Mouse (Mus musculus) bone marrow, adult 2 months (tissue): ENCODE data around the gene Sgms2. TPM values are rescaled to one million over a fixed set of nuclear protein-coding genes. Genes with fewer than 3 reads are reported as not detected.

ENCODE experiments used
- H3K27ac ChIP-seq: fragments of 200-500 bp; 2 replicates; pipeline ENCODE4 v1.5.1; 2012; ENCODE audit warnings: low read depth, mild to moderate bottlenecking, control low read depth, inconsistent platforms, low read length; ENCODE audit not compliant: control insufficient read depth, poor library complexity, insufficient read depth
- H3K4me1 ChIP-seq: fragments of 200-500 bp; 2 replicates; pipeline ENCODE4 v1.6.1; 2011; ENCODE audit warnings: low read length; ENCODE audit not compliant: control insufficient read depth, insufficient read depth
- H3K4me3 ChIP-seq: fragments of 200-500 bp; replicated peaks from 2 replicates; pipeline ENCODE3; 2011; ENCODE audit warnings: mild to moderate bottlenecking, low read depth, low read length, control low read depth; ENCODE audit not compliant: control insufficient read depth
- CTCF ChIP-seq: fragments of 200-500 bp; IDR thresholded peaks from 2 replicates; pipeline ENCODE4 v1.5.1; 2011; ENCODE audit warnings: low read length, control low read depth; ENCODE audit not compliant: control insufficient read depth, insufficient read depth
- POLR2A ChIP-seq: fragments of 200-500 bp; IDR thresholded peaks from 2 replicates; pipeline ENCODE4 v1.6.1; 2011; ENCODE audit warnings: low read depth, mild to moderate bottlenecking, control low read depth, low read length, borderline replicate concordance; ENCODE audit not compliant: control insufficient read depth
- WGBS: fragments of 180-500 bp; shearing (Covaris S2); methylation state at CpG from one replicate; pipeline ENCODE4 v1.1.7; 2018; 5-methylcytosine and 5-hydroxymethylcytosine counted together
- polyA plus RNA-seq: library from polyadenylated mRNA; stranded (reverse); fragments of >200 nt; gene quantifications from 2 replicates; pipeline ENCODE4 v1.2.4, GENCODE M21; 2011; ENCODE audit warnings: low replicate concordance; ENCODE audit not compliant: missing spikeins, insufficient read depth, insufficient read length

The Sgms2 gene
- 2.1 and 6.6 TPM in 2 replicates for polyA plus RNA-seq

DNA sequence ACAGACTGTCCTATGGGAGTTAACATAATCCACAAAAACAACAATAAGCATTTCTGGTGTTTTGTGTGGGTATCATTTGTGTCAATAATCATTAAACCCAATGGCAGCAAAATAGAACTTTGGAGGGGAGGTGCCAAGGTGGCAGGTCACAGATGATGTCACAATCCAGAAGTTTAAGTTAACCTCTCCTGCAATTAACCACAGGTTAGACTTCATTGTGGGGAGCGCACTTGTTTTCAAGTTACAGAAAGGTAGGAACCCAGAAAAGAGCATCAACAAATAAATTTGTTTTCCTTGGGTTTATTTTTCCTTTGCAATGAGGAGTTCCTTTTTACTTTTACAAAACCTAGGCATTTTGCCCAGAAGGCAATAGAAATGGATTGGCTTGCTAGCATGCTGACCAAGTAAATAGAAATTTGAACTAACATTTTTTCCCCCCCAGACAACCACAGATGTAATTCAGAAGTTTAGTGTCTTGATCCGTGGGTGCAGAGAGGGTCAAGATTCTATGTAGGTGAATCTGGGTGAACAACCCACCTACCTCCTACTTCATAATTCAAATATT lies at the start of gene Sgms2:
Gene Sgms2 (minus strand): TSS at position 51 of the 565 bp plus-strand sequence.
- Histone ChIP-seq H3K27ac (peak within 1 kb of the TSS; percentile 99), H3K4me3 (peak within 1 kb of the TSS; percentile 93), H3K4me1 (peaks cover 3% of the 10 kb centered on the region)
- WGBS: 64% methylated on average over 2 of the region's 2 CpGs
- TF ChIP-seq POLR2A (no peak), CTCF (no peak)

- no peaks in the 10 kb centered on the region; the same call in 1 of the 2 replicates for H3K4me1 ChIP-seq
- no peak overlapping the region for H3K27ac ChIP-seq
- no peak overlapping the region for H3K4me3 ChIP-seq
- no peak for TF ChIP-seq CTCF
- WGBS: 67% methylated on average over 3 of the region's 3 CpGs
Measured at GRCm38 (mm10) chr3:131525229-131525628, 34.0 kb upstream of the Sgms2 start.

- Histone ChIP-seq H3K4me3 (no peak overlapping the region), H3K27ac (no peak overlapping the region), H3K4me1 (no peaks in the 10 kb centered on the region; the same call in 1 of the 2 replicates)
- WGBS: 14% methylated on average over 11 of the region's 11 CpGs
- TF ChIP-seq CTCF (peak; percentile 49), POLR2A (no peak)
Measured at GRCm38 (mm10) chr3:131524779-131525178, 33.6 kb upstream of the Sgms2 start.

- Histone ChIP-seq H3K4me3 (no peak overlapping the region), H3K27ac (no peak overlapping the region), H3K4me1 (no peaks in the 10 kb centered on the region; the same call in 1 of the 2 replicates)
- TF ChIP-seq POLR2A (no peak), CTCF (no peak)
- 36% methylated on average over 5 of the region's 5 CpGs for WGBS
Measured at GRCm38 (mm10) chr3:131524210-131524609, 33.0 kb upstream of the Sgms2 start.

DNA sequence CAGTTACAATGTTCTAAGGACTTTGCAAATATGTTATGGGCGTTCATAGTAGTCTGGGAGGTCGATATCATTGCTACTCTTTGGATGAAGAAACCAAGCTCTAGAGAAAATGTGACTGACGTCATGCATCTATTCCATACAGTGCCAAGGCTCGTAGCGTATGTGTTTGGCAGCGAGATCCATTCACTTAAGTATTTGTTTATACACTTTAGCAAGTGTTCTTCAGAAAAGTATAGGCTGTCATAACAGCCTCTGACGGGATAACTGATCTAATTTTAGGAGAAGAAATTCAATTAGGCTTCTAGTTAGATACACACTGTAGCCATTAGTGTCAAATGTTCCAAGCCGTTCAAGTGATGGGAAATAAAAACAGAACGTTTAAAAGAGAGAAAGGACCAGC lies 32.5 kb upstream of the Sgms2 start:
- no peak overlapping the region for H3K27ac ChIP-seq
- no peaks in the 10 kb centered on the region; the same call in 1 of the 2 replicates for H3K4me1 ChIP-seq
- TF ChIP-seq POLR2A: no peak
- no peak for TF ChIP-seq CTCF
- WGBS: 80% methylated on average over 9 of the region's 9 CpGs
- no peak overlapping the region for H3K4me3 ChIP-seq

GRCm38 (mm10) chr3:131522243-131522642 lies 31.0 kb upstream of the Sgms2 start:
- no peak for TF ChIP-seq POLR2A
- TF ChIP-seq CTCF: no peak
- 24% methylated on average over 7 of the region's 7 CpGs for WGBS

DNA sequence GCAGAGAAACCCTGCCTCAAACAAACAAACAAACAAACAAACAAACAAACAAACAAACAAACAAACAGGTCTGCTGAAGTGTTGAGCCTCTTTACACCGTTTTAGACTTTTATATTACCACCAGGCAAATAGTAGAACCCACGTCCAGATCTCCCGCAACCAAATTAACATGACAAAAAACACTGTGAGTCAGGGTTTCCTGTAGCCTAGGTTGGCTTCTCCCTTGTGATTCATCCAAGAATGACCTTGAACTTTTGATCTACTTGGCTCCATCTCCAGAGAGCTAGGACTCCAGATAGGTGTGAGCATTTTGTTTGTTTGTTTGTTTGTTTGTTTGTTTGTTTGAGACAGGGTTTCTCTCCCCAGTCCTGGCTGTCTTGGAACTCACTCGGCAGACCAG lies 30.0 kb upstream of the Sgms2 start:
- Histone ChIP-seq H3K4me1 (no peaks in the 10 kb centered on the region; the same call in 1 of the 2 replicates), H3K27ac (no peak overlapping the region), H3K4me3 (no peak overlapping the region)
- TF ChIP-seq POLR2A (no peak), CTCF (no peak)
- WGBS: 56% methylated on average over 4 of the region's 4 CpGs

More at GRCm38 (mm10) chr3:131522243-131522642, 31.0 kb upstream of the Sgms2 start:
- H3K27ac ChIP-seq: no peak overlapping the region
- H3K4me1 ChIP-seq: no peaks in the 10 kb centered on the region; the same call in 1 of the 2 replicates
- H3K4me3 ChIP-seq: no peak overlapping the region

DNA sequence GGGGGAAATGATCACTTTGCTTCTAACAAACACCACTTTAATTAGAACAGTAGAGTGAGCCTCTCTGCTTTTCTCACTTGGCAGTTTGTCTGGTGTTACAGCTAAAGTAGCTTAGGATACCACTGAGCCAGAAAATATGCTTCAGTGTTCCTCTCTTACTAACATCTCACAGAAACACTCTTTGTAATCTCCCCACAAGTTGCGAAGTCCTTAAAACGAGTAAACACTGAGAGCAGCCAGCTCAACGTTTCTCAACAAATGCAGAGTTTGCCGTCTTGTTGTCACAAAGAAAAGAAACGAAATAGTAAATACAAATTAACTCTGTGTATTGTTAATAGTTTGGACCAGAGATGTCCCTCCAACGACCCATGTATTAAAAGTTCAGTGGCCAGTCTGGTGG lies 26.5 kb upstream of the Sgms2 start:
- H3K4me3 ChIP-seq: no peak overlapping the region
- H3K27ac ChIP-seq: no peak overlapping the region
- no peaks in the 10 kb centered on the region for H3K4me1 ChIP-seq
- WGBS: 58% methylated on average over 6 of the region's 6 CpGs
- no peak for TF ChIP-seq CTCF
- TF ChIP-seq POLR2A: no peak
